Mouse (Mus musculus) layer of hippocampus, postnatal 25 days (tissue): ENCODE data around the gene Sec61a1. TPM values are rescaled to one million over a fixed set of nuclear protein-coding genes. Genes with fewer than 3 reads are reported as not detected.
A peak's percentile ranks its signal among the peaks of the same experiment; 100 is the strongest.

ENCODE experiments used
- DNase-seq, 2 experiments: peaks; one replicate each; pipeline ENCODE4 v3.0.0; 2022; ENCODE audit warnings: mixed read lengths in 2 of 2, low spot score in 1 of 2; ENCODE audit errors: extremely low spot score in 1 of 2
- total RNA-seq, 2 experiments: library from RNA; stranded (reverse); gene quantifications; 2 replicates each; pipeline ENCODE4 v1.2.3; 2021

Gene Sec61a1
- total RNA-seq, result 100 to 1,000 TPM in 1 of 2 experiments, 10 to 100 TPM in 1; 87.0 to 100 TPM

DNA sequence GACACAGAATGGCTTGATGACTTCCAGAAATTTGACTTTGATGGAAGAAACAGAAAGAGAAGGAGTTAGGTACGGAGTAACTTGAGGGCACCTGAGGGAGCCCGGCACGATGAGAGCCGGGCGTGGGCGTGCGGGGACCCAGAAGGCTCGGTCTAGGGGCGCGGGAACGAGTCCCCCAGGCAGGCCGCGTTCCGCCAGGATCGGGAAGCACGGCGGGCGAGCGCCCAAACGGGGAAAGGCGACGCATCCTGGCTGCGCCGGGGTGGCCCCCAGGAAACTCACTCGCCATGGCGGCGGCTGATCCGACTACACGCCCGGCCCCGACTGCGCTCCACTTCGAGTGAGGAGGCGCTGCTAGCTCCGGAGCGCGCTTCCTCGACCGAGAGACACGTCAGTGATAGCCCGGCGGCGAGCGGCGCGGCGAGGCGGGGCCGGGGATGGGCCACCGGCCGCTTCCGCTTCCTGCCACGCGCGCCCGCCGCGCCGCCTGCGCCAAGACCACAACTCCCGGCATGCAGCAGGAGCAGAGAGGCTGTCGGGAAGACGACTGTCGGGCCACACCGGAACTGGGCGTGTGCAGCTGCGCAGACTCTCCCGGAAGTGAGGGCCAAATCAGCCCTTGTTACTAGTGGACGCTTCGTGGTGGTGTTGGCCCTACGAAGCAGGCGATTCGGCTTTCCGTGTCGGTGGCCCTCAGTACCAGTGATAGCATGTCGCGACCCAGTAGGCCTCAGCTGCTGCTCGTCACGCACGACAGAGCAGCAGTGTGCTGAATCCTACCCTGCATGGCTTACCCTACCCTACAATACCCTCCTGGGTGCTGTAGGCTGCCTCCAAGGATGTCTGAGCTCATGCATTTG, at the start of gene Sec61a1:
TSS of gene Sec61a1 (minus strand) at position 502 of the 860 bp plus-strand sequence.
- DNase-seq, result peak; percentile 83 to 87

DNA sequence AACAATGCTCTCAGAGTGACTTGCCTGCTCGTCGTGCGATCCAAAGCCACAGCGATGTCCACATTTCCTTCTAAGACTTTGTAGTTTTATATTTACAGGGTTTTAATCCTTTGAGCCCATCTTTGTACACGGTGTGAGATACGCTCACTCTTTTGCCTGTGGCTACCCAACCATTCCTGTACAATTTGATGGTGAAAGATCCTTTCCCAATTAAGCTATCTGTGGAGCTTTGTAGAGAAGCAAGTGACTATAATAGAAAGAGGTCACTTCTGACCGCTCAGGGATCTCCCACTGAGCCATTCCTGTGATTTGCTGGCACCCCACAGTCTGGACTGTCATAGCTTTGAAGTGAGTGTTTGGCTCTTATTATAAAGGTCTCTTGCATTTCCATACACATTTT, 48.0 kb upstream of the Sec61a1 start:
- DNase-seq, result no peak

DNA sequence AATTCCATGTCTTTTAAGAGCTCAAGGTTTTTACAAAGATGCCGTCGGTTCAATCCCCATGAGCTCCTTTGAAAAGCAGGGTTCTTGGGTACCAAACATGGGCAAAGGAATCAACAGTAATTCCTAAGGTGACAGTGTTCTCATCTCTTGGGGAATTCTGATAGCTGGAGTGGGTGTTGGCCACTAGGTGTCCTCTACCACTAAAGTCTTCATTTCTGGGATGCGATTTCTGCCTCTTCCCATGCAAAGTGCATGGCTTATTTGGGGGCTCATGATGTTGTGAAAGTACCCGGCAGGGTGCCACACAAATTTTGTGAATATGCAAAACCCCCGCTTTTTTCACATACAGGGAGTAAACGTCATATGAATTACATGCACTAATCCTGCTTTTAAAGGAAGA, 46.3 kb upstream of the Sec61a1 start:
- no peak for DNase-seq

DNA sequence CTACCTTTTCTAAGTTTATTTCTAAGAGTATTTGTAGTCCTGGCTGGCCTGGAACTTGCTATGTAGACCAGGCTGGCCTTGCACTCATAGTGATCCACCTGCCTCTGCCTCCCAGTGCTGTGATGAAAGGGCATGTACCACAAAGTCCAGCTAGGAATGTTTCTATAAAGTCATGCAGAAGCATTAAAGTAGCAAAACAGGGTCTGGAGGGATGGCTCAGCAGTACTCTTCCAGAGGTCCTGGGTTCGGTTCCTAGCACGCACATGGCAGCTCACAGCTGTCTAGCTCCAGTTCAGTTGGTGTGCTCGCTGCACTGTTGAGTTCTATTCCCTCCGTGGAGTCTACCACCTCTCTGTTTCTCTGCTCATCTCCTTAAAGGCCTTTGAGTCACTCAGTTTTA, 41.5 kb upstream of the Sec61a1 start:
- DNase-seq, result no peak

DNA sequence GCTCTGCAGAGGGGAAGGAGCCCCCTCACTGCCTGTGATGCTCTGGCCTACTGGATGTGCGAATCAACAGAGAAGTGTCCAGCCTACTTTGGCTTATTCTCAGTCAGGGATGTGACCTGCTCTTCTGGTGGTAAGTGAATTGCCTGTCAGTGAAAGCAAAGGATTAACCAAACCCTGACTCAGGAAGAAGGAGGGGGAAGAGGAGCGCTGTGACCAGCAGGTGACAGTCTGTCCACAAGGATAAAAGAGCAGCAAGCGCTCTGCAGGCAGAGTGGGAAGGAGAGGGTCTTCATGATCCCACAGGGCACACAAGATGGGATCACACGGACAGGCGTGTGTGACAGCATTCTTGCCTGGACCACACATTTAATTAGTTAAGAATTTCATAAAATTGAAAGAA, 41.0 kb upstream of the Sec61a1 start:
- no peak for DNase-seq

DNA sequence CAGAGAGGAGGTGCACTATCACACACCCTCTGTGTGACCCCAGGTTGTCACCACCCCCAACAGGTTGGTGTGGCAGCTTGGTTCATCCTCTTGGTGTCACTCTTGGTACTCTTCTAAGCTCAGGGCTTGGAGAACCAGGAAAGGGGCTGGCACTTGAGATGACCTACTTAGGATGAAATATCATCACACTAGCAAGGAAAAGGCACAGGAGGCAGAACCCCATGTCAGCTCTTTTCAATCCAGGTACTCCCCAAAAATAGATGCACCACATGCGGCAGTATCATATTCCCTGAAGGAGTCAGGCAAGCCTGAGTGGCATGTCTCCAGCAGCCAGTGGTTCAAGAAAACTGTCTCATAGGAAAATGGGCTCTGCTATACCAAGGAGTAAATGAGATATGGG, 39.4 kb upstream of the Sec61a1 start:
- DNase-seq, result peak in 1 of 2 experiments; percentile 7

DNA sequence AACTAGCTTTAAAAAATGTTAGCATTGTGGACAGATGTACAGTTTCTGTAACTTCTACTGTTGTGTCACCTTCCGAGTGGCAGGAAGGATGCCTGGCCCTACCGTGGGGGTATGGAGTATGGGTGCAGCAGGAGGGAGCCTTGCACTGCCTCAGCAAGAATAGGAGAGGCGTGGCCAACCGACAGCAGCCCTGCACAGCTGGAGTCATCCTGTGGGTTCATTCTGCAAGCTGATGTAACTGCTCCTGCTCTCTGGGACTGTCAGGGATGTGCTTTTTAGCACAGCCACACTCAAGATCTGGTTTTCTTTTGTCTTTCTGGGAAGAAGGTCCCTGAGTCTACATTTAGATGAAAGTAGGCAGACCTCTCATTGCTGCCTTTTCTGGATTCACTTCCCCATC, 38.8 kb upstream of the Sec61a1 start:
- DNase-seq, result peak in 1 of 2 experiments; percentile 5

DNA sequence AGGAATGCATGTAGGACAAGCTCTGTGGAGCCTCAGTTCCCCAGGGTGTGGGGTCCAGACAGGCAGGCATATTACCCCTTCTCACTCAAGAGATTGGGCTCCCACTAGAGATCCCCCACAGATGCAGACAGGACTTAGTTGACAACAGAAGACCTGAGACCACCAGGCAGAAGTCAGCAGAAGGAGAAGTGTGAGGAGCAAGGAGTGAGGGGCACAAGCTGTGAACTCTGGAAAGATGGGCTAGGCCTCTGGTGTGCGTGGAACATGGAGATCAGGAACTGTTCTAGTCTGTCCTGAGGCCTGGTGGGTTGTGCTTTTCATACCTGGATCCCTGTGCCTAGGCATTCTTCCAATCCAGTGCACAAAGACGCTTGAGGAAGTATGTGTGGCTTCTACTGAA, 31.2 kb upstream of the Sec61a1 start:
- no peak for DNase-seq

DNA sequence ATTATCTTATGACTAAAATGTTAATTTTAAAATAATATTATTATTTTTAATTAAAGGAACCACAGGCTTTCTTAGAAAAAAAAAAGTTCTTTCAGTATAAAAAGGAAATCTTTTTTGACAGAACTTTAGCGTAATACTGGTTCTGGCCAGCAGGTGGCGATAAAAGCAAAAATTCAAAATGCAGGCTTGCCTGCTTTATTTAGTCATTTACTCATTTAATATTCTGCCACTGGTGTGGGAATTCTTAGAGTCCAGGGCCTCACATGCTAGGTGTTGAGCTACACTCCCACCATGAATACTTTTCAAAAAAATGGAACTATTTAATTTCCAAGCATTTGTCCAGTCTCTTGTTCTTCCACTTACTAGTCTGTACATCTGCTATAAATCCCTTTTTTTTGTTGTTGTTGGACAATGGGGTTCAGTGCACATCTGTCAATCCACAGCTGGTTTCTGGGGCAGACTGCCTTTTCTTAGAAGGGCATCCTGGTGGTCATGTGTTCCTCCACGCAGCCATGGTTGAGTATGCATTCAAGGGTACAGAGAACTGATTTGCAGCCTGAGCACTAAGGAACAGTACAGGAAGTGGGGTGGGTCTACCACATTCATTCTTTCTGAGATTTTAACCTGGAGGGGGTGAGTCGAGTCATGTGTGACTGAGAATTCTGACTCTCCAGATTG, 30.6 kb upstream of the Sec61a1 start:
- peak; percentile 64 to 91 for DNase-seq

DNA sequence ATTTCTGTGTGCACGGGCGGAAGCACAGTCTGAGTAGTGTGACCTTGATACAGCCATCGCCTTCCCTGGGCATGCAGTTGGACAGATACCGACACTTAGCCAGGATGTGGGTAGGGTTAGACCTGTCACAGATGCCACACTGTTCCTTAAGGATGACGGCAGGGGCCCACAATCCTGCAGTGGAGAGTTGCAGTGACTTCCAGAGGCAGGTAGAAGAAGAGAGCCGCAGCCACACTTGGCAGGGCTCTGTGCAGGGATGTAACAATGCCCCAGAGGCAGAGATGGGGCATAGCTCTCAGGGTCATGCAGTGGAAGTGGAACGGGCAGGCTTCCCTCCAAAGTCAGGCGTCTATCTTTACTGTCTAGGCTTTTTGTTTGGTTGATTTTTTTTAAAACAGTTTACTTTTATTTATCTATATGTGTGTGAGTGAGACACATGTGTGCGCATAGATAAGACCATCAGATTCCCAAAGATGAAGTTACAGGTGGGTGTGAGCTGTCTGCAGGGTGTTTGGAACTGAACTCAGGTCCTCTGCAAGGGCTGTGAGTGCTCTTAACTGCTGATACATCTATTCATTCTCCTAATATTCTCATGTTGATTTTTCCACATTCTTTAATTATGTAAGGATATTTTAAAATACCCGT, 29.8 kb upstream of the Sec61a1 start:
- DNase-seq, result peak in 1 of 2 experiments; percentile 4

DNA sequence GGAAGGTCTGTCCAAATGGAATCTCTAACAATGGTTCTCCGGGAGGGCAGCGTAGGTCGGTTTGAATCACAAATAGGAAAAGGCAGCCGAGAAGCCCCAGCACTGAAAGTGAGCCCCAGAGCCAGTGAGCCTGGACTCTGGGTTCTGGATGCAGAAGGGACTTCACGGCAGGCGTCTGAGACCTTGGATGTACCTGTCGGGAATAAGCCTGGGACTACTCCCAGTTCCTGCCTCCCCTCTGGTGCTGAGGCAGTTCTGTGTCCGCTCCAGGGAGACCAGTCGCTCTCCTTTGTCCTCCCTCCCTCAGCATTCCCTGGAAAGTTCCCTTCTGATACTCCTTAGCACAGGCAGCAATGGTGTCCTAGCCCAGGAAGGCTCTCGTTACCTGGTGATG, 26.7 kb upstream of the Sec61a1 start:
- no peak for DNase-seq

DNA sequence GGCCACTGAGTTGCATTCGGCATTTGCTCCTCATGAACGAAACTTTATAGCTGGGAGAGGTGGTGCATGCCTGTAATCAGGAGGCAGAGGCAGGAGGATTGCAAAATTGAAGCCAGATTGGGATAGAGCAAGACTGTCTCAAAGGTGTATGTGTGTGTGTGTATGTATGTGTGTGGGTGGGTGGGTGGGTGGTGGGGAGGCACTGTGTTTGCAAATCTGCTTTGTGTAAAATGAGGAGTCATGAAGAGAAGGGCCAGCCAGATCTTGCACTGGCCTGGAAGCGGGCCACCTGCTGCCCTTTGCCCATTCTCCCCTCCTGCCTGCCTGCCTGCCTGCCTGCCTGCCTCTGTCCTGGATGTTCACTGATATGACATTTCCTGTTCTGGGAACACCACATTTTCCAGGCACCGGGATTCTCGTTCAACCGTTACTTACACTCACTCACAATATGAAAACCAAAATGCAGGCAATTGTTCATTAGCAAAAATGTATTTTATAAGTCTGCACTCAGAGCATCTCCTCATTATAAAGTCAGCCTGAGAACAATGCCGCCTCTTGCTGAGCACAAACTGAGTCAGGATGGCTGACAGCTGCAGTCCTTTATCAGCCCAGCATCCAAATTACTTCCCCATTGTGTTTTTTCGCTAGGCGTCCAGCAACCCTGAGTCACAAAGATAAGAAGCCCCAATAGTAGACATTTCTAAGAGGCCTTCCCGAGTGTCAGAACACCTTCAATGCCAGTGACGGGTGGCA, 26.1 kb upstream of the Sec61a1 start:
- no peak for DNase-seq

DNA sequence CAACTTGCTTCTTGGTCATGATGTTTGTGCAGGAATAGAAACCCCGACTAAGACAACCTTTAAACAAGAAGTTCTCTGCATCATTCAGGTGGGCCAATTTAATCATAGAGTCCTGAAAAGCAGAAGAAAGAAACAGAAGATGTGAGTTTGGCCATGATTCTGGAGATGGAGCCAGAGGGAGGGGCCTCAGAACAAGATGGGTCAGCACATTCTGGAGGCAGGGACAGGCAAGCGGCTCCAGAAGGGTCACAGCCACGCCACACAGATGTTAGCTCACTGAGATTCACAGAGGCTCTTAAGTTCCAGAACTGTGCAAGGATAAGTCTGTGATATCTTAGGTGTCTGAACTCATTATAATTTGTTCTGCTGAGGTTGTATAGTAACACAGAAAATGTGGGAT, 25.5 kb upstream of the Sec61a1 start:
- no peak for DNase-seq

DNA sequence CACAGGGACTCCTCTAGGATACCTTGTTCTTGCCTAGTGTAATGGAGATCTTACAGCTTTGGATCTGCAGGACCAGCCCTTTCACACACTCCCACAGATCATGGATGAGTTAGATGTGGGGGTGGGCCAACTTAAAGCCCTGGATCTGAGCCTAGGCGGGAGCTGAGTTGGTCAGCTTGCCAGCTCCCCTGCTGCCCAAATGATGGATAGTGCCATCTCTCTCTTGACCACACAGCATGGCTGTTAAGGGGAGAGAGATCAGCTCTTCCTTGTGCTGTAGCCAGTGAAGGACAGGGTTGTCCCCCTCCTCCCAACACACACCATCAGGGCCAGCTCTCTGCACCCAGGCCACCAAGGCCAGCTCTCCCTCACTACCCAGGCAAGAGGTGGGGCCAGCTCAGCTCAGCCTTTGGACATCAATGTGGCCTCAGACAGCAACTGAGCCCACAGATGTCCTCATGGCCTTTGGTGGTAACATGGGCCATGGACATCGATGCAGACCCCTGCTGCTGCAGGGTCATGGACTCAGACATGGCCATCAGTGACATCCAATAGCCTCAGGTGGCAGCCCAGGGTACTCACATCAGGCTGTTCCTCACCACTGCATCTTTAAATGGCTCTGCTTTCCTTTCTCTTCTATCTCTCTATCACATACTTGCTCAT, 21.5 kb upstream of the Sec61a1 start:
- no peak for DNase-seq

DNA sequence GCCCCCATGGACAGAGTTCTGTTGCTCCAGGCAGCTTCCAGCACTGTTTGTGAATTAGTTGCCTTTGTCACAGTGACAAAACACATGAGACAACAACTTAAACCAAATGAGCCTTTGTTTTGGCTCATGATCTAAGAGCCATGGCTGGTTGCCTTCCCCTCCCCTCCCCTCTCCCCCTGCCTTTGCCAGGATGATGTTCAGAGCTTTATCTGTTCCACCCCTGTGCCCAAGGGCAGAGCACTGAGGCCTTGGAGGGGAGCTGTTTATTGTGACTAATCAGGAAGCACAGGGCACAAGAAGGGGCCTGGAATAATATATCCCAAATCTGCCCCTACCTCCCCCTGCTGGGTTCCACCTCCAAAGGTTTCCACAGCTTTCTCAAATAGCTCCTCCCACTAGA, 11.6 kb upstream of the Sec61a1 start:
- DNase-seq, result no peak

DNA sequence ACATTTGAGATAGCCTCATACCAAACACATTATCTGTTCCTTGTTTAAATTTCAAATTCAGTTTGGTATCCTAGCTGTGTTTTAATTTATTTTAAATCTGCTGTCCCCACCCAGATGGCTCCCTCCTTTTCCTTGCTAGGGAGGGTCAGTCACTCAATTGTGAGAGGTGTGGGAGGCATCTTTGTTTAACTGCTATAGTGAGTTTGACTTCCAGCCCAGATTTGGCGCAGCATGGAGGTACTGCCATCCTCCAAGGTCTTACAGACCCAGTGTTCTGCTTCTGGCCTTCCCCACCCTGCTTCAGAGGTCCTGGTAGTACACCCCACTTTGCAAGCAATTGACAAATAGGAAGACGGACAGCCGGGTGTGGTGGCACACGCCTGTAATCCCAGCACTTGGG, 5.4 kb upstream of the Sec61a1 start:
- no peak for DNase-seq

DNA sequence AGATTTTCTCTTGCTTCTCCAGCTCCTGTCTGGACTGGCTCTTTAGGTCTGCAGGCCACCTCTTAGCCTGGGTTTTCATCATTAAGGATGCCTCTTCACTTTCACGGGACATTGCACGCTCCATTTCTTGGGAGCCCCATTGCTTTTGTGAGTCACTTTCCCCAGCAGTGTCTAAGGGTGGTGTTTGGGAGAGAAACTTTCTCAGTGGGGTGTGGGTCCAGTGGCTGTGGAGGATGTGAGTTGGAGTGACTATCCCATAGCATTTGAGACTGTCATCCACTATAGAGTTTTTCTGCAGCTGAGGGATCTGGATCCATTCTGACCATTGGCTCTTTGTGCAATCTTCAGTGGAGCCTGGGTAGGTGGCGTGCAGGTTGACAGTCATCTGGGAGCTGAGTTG, 4.7 kb upstream of the Sec61a1 start:
- no peak for DNase-seq

DNA sequence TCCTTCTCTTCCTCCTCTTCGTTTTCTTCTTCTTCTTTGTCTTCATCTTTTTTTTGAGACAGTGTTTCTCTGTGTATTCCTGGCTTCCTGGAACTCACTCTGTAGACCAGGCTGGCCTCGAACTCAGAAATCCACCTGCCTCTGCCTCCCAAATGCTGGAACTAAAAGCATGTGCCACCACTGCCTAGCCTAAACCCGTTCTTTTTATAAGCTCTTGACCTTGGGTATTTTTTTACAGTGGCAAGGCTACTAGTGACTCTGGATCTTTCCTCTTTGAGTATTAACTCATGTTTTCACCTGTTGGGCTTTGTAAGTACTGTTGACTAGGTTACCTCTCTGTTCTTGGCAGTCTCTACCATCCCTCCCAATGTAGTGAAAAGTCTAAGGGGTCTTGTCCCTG, 4.3 kb upstream of the Sec61a1 start:
- no peak for DNase-seq

DNA sequence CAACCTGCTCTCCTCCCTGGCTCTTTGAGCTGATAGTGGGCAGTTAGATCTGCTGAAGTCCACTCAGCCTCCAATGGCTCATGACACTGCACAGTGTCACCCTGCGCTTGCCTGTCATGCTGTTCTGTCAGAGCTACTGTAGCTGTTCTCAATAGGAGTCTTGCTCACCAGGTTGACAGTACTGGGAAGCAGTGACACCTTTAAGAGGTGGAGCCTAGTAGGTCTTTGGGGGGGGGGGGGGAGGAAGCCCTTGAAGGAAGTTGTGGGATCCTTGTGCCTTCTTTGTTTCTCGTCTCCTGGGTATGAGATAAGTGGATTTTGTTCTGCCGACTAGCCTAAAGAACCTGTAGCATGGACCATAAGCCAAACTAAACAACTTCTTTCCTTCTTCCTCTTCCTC, 3.9 kb upstream of the Sec61a1 start:
- DNase-seq, result no peak

DNA sequence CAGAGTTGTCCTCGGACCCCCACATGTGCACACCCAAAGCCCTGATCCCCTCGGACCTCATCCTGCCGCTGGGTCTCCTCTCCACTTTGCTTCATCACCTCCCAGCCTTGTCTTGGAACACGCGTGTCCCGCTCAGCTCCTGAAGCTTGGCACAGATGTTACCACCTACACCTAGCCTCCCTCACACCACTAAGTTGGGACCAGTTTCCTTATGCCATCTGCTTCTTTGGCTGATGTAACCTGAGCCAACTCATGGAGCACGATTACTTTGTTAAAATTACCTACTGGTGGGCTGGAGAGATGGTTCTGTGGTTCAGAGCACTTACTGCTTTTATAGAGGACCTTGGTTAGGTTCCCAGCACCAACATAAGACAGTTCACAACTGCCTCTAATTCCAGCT, 3.1 kb upstream of the Sec61a1 start:
- DNase-seq, result no peak
